Mouse (Mus musculus): ENCODE measurements at regions not wholly inside any gene's neighbourhood (a gene's known extent, or its start where the extent isn't known, plus 50 kb on each side); places are given as distances from the start of the nearest gene placed in this dataset.

GRCm38 (mm10) chr5:55276265-55276837, 1278.1 kb downstream of the Stim2 start:
- TF ChIP-seq CTCF (IDR thresholded peaks at IDR 0.05; ENCODE audit: low read depth): no peak
- Histone ChIP-seq H3K27ac (no peak overlapping the region), H3K9ac (replicated peaks; ENCODE audit: low read length) (no peak overlapping the region), H3K4me3 (ENCODE audit: low read length) (no peak overlapping the region), H3K9me3 (ENCODE audit: low read length) (no peaks in the 10 kb centered on the region), H3K4me1 (ENCODE audit: insufficient read depth, low read length) (no peaks in the 10 kb centered on the region), H3K27me3 (ENCODE audit: insufficient read depth, low read length) (no peaks in the 10 kb centered on the region), H3K4me2 (ENCODE audit: low read depth, low read length) (no peak overlapping the region), H3K36me3 (ENCODE audit: insufficient read depth, low read length) (no peaks in the 10 kb centered on the region)
- DNase-seq (ENCODE audit: low spot score) (no peak), ATAC-seq (no peak)
- 95% methylated on average over 1 of the region's 1 CpGs for WGBS

- 49% methylated on average over 2 of the region's 2 CpGs for WGBS
- no peak overlapping the region for H3K4me3 ChIP-seq (ENCODE audit: low read length)
- no peaks in the 10 kb centered on the region for H3K4me1 ChIP-seq (ENCODE audit: insufficient read depth, low read length)
- H3K4me2 ChIP-seq (ENCODE audit: low read depth, low read length): no peak overlapping the region
- DNase-seq (ENCODE audit: low spot score): peak; percentile 45
- H3K27ac ChIP-seq: no peak overlapping the region
- H3K36me3 ChIP-seq (ENCODE audit: insufficient read depth, low read length): no peaks in the 10 kb centered on the region
- ATAC-seq: peak; percentile 49; the same call in 1 of the 2 replicates
- H3K9ac ChIP-seq (replicated peaks; ENCODE audit: low read length): no peak overlapping the region
- peak; percentile 64 for TF ChIP-seq CTCF (IDR thresholded peaks at IDR 0.05; ENCODE audit: low read depth)
- H3K27me3 ChIP-seq (ENCODE audit: insufficient read depth, low read length): no peaks in the 10 kb centered on the region
- H3K9me3 ChIP-seq (ENCODE audit: low read length): no peaks in the 10 kb centered on the region
These were observed 1295.0 kb downstream of the Stim2 start for GRCm38 (mm10) chr5:55293301-55293700.

DNA sequence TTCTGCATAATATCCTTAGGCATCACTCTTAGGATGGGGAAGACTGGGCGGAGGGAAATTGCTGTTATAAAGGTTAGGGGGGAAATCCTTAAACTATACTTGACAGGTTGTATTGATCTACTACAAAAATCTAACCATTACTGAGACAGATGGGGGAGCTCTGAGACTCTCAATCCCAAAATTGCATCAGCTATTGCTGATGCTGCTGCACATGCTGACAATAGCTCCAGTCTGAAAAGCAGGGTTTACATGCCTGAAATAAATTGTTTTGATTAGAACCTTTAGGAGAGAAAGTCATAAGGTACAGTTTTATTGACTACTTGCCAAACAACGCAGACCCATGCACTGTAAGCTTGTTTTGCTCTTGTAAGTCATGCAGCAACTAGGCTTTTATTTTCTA, 1295.7 kb downstream of the Stim2 start:
- WGBS: 61% methylated on average over 2 of the region's 2 CpGs
- no peak; the same call in 1 of the 2 replicates for TF ChIP-seq CTCF (IDR thresholded peaks at IDR 0.05; ENCODE audit: low read depth)
- H3K4me1 ChIP-seq (ENCODE audit: insufficient read depth, low read length): no peaks in the 10 kb centered on the region
- no peak overlapping the region for H3K4me3 ChIP-seq (ENCODE audit: low read length)
- no peaks in the 10 kb centered on the region for H3K9me3 ChIP-seq (ENCODE audit: low read length)
- no peak for ATAC-seq
- H3K27me3 ChIP-seq (ENCODE audit: insufficient read depth, low read length): no peaks in the 10 kb centered on the region
- no peak overlapping the region for H3K27ac ChIP-seq
- no peaks in the 10 kb centered on the region for H3K36me3 ChIP-seq (ENCODE audit: insufficient read depth, low read length)
- no peak overlapping the region for H3K4me2 ChIP-seq (ENCODE audit: low read depth, low read length)
- H3K9ac ChIP-seq (replicated peaks; ENCODE audit: low read length): no peak overlapping the region
- peak; percentile 46 for DNase-seq (ENCODE audit: low spot score)

DNA sequence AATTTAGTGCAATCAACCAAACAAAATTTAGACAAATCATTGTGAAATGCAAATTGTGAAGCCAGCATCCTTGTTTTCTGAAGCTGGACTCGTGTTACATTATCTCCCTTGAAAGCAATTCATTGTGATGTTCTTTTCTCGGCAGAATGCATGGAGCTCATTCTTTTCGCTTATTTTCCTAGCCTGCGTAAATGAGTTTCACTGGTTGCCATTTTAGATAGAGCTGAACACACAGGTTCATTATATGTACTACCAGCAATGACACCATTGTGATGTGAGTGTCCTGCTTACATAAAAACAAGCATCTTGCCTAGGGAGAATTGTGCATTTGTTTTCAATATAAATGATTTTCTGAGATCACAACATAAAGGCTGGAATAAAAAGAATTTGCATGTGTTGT, 1296.5 kb downstream of the Stim2 start:
- no peaks in the 10 kb centered on the region for H3K4me1 ChIP-seq (ENCODE audit: insufficient read depth, low read length)
- no peaks in the 10 kb centered on the region for H3K9me3 ChIP-seq (ENCODE audit: low read length)
- peak; percentile 6 for DNase-seq (ENCODE audit: low spot score)
- no peaks in the 10 kb centered on the region for H3K27me3 ChIP-seq (ENCODE audit: insufficient read depth, low read length)
- H3K4me2 ChIP-seq (ENCODE audit: low read depth, low read length): no peak overlapping the region
- H3K9ac ChIP-seq (replicated peaks; ENCODE audit: low read length): no peak overlapping the region
- no peak for TF ChIP-seq CTCF (IDR thresholded peaks at IDR 0.05; ENCODE audit: low read depth)
- H3K36me3 ChIP-seq (ENCODE audit: insufficient read depth, low read length): no peaks in the 10 kb centered on the region
- 46% methylated on average over 4 of the region's 4 CpGs for WGBS
- no peak overlapping the region for H3K4me3 ChIP-seq (ENCODE audit: low read length)
- no peak for ATAC-seq
- no peak overlapping the region for H3K27ac ChIP-seq

DNA sequence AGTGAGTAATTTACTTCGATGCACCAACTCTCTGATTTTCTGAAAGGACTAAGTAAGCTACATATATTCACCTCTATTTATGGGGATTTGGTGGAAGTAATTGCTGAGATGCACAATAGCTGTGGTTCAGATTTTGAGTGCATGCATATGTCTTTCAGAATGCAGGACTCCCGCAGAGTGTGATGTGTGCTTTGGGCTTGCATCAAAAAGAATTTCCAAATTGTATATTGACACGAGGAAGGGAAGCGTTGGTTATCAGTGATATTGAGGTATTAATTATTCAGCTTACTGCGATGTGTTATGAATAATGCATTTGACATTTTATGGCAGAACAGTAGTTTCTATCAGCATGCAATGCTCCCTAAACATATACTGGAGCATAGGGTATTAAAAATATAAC, 1303.2 kb downstream of the Stim2 start:
- no peak for TF ChIP-seq CTCF (IDR thresholded peaks at IDR 0.05; ENCODE audit: low read depth)
- ATAC-seq: no peak

GRCm38 (mm10) chr5:55345968-55346367, 1347.7 kb downstream of the Stim2 start:
- WGBS: 73% methylated on average over 1 of the region's 1 CpGs
- H3K9me3 ChIP-seq (ENCODE audit: low read length): no peaks in the 10 kb centered on the region
- no peaks in the 10 kb centered on the region for H3K4me1 ChIP-seq (ENCODE audit: insufficient read depth, low read length)
- DNase-seq (ENCODE audit: low spot score) (no peak), ATAC-seq (no peak)
- no peaks in the 10 kb centered on the region for H3K27me3 ChIP-seq (ENCODE audit: insufficient read depth, low read length)
- TF ChIP-seq CTCF (IDR thresholded peaks at IDR 0.05; ENCODE audit: low read depth): no peak
- no peak overlapping the region for H3K4me3 ChIP-seq (ENCODE audit: low read length)
- H3K9ac ChIP-seq (replicated peaks; ENCODE audit: low read length): no peak overlapping the region
- no peak overlapping the region for H3K4me2 ChIP-seq (ENCODE audit: low read depth, low read length)
- no peaks in the 10 kb centered on the region for H3K36me3 ChIP-seq (ENCODE audit: insufficient read depth, low read length)
- no peak overlapping the region for H3K27ac ChIP-seq

More for the DNA sequence above, 1303.2 kb downstream of the Stim2 start:
- 65% methylated on average over 5 of the region's 5 CpGs for WGBS
- Histone ChIP-seq H3K27ac (no peak overlapping the region), H3K27me3 (ENCODE audit: insufficient read depth, low read length) (no peaks in the 10 kb centered on the region), H3K9me3 (ENCODE audit: low read length) (no peaks in the 10 kb centered on the region), H3K4me3 (ENCODE audit: low read length) (no peak overlapping the region), H3K4me1 (ENCODE audit: insufficient read depth, low read length) (no peaks in the 10 kb centered on the region), H3K9ac (replicated peaks; ENCODE audit: low read length) (no peak overlapping the region), H3K36me3 (ENCODE audit: insufficient read depth, low read length) (no peaks in the 10 kb centered on the region), H3K4me2 (ENCODE audit: low read depth, low read length) (no peak overlapping the region)
- DNase-seq (ENCODE audit: low spot score): no peak

- no peak for TF ChIP-seq CTCF (IDR thresholded peaks at IDR 0.05; ENCODE audit: low read depth)
- no peaks in the 10 kb centered on the region for H3K36me3 ChIP-seq (ENCODE audit: insufficient read depth, low read length)
- 0 out of 2 replicates have a peak, but pooled peaks have one; percentile 40 for ATAC-seq
- H3K9me3 ChIP-seq (ENCODE audit: low read length): no peaks in the 10 kb centered on the region
- H3K9ac ChIP-seq (replicated peaks; ENCODE audit: low read length): no peak overlapping the region
- 8% methylated on average over 2 of the region's 2 CpGs for WGBS
- no peak overlapping the region for H3K4me2 ChIP-seq (ENCODE audit: low read depth, low read length)
- peak; percentile 36 for DNase-seq (ENCODE audit: low spot score)
- H3K4me3 ChIP-seq (ENCODE audit: low read length): no peak overlapping the region
- no peaks in the 10 kb centered on the region for H3K4me1 ChIP-seq (ENCODE audit: insufficient read depth, low read length)
- no peaks in the 10 kb centered on the region for H3K27me3 ChIP-seq (ENCODE audit: insufficient read depth, low read length)
- no peak overlapping the region for H3K27ac ChIP-seq
These were observed 1357.2 kb downstream of the Stim2 start for GRCm38 (mm10) chr5:55355483-55355882.

Data from hindbrain, postnatal 0 days (tissue).